8 mouse cellular contexts compared by ENCODE assay signal in genomic region chr11:5629033-5629432, GRCm38 (mm10). TPM values are rescaled to one million over a fixed set of nuclear protein-coding genes. Genes with fewer than 3 reads are reported as not detected.
DNase-seq lines count a peak whose midpoint lies in the region; ATAC-seq and TF ChIP-seq lines count a peak whose summit lies in the region.

No protein-coding gene starts in this region.

- H3K36me3 ChIP-seq in ES-Bruce4 (ENCODE audit: control insufficient read depth, insufficient read depth, low read length, poor library complexity, severe bottlenecking), result no peaks in the 10 kb centered on the region
- H3K36me3 ChIP-seq in kidney, postnatal 0 days (ENCODE audit: insufficient read depth, low read length), result no peaks in the 10 kb centered on the region
- H3K36me3 ChIP-seq in lung, embryonic 14.5 days (ENCODE audit: insufficient read depth), result no peaks in the 10 kb centered on the region

- peak; percentile 72 for DNase-seq in 416B (ENCODE audit: low read depth)
- DNase-seq in c-Kit-positive CD71-positive TER-119-positive erythroid progenitor cells, embryonic 14.5 days (ENCODE audit: low spot score), result peak; percentile 66
- peak; percentile 19 to 26 for DNase-seq in frontal cortex, postnatal 36 days (ENCODE audit: low spot score in 2 of 2)
- DNase-seq in kidney, postnatal 0 days (ENCODE audit: low spot score), result peak; percentile 83
- peak; percentile 90 for DNase-seq in lung, embryonic 14.5 days
- peak; percentile 34 to 54 for DNase-seq in right cerebral cortex, postnatal 10 days (ENCODE audit: low spot score in 2 of 2)
- peak; percentile 78 for DNase-seq in urinary bladder, postnatal 25 days (ENCODE audit: low spot score)

- no peak overlapping the region for H3K4me3 ChIP-seq in ES-Bruce4 (ENCODE audit: low read depth, low read length)
- no peak overlapping the region for H3K4me3 ChIP-seq in kidney, postnatal 0 days (replicated peaks; ENCODE audit: low read depth, low read length)
- no peak overlapping the region for H3K4me3 ChIP-seq in lung, embryonic 14.5 days (ENCODE audit: low read depth, low read length)

- TF ChIP-seq EP300 in ES-Bruce4 (IDR thresholded peaks at IDR 0.05; ENCODE audit: insufficient read depth, low read depth, low read length), result no peak

- no peak overlapping the region for H3K9ac ChIP-seq in ES-Bruce4 (ENCODE audit: low read depth, poor library complexity, severe bottlenecking)
- H3K9ac ChIP-seq in kidney, postnatal 0 days (ENCODE audit: low read depth, low read length), result no peak overlapping the region
- no peak overlapping the region for H3K9ac ChIP-seq in lung, embryonic 14.5 days

- no peak for TF ChIP-seq POLR2A in ES-Bruce4 (IDR thresholded peaks at IDR 0.05; ENCODE audit: insufficient read depth, low read length)

- no peak overlapping the region for H3K4me2 ChIP-seq in kidney, postnatal 0 days (ENCODE audit: low read length)
- H3K4me2 ChIP-seq in lung, embryonic 14.5 days, result no peak overlapping the region

- no peaks in the 10 kb centered on the region for H3K4me1 ChIP-seq in ES-Bruce4 (ENCODE audit: control insufficient read depth, insufficient read depth, low read length)
- no peaks in the 10 kb centered on the region for H3K4me1 ChIP-seq in kidney, postnatal 0 days (replicated peaks; ENCODE audit: insufficient read depth, low read length)
- no peaks in the 10 kb centered on the region for H3K4me1 ChIP-seq in lung, embryonic 14.5 days (ENCODE audit: insufficient read depth)

- TF ChIP-seq CTCF in ES-Bruce4 (IDR thresholded peaks at IDR 0.05; ENCODE audit: low read depth, low read length), result peak; percentile 88
- TF ChIP-seq CTCF in kidney, postnatal 0 days (IDR thresholded peaks at IDR 0.05; ENCODE audit: low read depth), result peak; percentile 95
- TF ChIP-seq CTCF in lung, embryonic 14.5 days (IDR thresholded peaks at IDR 0.05; ENCODE audit: low read depth), result peak; percentile 92

- ATAC-seq in kidney, postnatal 0 days (replicated peaks; ENCODE audit: low FRiP score, low read depth), result no peak
- no peak for ATAC-seq in lung, embryonic 14.5 days (ENCODE audit: insufficient read depth)

- no peaks in the 10 kb centered on the region for H3K27me3 ChIP-seq in ES-Bruce4 (ENCODE audit: control insufficient read depth, insufficient read depth, low read length, poor library complexity, severe bottlenecking)
- H3K27me3 ChIP-seq in kidney, postnatal 0 days (ENCODE audit: insufficient read depth, low read length), result no peaks in the 10 kb centered on the region
- no peaks in the 10 kb centered on the region for H3K27me3 ChIP-seq in lung, embryonic 14.5 days (ENCODE audit: insufficient read depth, low read length)

- 20% methylated on average over 15 of the region's 15 CpGs for WGBS in kidney, postnatal 0 days
- WGBS in lung, embryonic 14.5 days, result 19% methylated on average over 15 of the region's 15 CpGs

- H3K27ac ChIP-seq in ES-Bruce4 (ENCODE audit: insufficient read depth, low read length), result no peak overlapping the region
- no peak overlapping the region for H3K27ac ChIP-seq in kidney, postnatal 0 days
- H3K27ac ChIP-seq in lung, embryonic 14.5 days (ENCODE audit: low read depth), result no peak overlapping the region

- H3K9me3 ChIP-seq in ES-Bruce4 (replicated peaks; ENCODE audit: control insufficient read depth, insufficient read depth, low read length, poor library complexity, severe bottlenecking), result no peaks in the 10 kb centered on the region
- no peaks in the 10 kb centered on the region for H3K9me3 ChIP-seq in kidney, postnatal 0 days (replicated peaks; ENCODE audit: low read length)
- no peaks in the 10 kb centered on the region for H3K9me3 ChIP-seq in lung, embryonic 14.5 days (ENCODE audit: low read depth, low read length)

RNA-seq across cellular contexts. Expression of gene Ankrd36, which starts 59.5 kb away (rescaled TPM):
- not detected in 2 replicates for polyA plus RNA-seq in ES-Bruce4 (2011; ENCODE audit: insufficient read depth, insufficient read length, low read depth, missing spikeins)
- polyA plus RNA-seq in kidney, postnatal 0 days (2015; fragmentation: Nextera tagmentation; extraction: Ambion mirVana), result not detected in 2 replicates
- polyA plus RNA-seq in lung, embryonic 14.5 days (2014; fragmentation: Nextera tagmentation; extraction: Ambion mirVana), result not detected in 2 replicates

Comparison
In these comparisons a context has a peak if more than half of its experiments do, and no peak if none do; other contexts are left out.
1. DNase-seq: peak in every context shown above with its lines; median percentile 90 in lung, embryonic 14.5 days; 83 in kidney, postnatal 0 days; 78 in urinary bladder, postnatal 25 days; 72 in 416B; 66 in c-Kit-positive CD71-positive TER-119-positive erythroid progenitor cells, embryonic 14.5 days; 44 in right cerebral cortex, postnatal 10 days; 22 in frontal cortex, postnatal 36 days.